Mouse (Mus musculus) gastrocnemius, postnatal 10 days (tissue): ENCODE data around the gene Tapt1. TPM values are rescaled to one million over a fixed set of nuclear protein-coding genes. Genes with fewer than 3 reads are reported as not detected.
A peak's percentile ranks its signal among the peaks of the same experiment; 100 is the strongest.
"Not testable (repeated sequence)": the region's sequence is repeated elsewhere in the genome, so short reads cannot be mapped to it uniquely, and the experiment has no call there.

Source experiments
- DNase-seq: peaks from one replicate; pipeline ENCODE4 v3.0.0; 2021; ENCODE audit warnings: mixed read lengths
- long read RNA-seq, 2 experiments: library from polyadenylated mRNA; stranded (forward); transcript quantifications; one replicate each; pipeline ENCODE4 v2.0.0; 2021
- total RNA-seq, 2 experiments: library from RNA; stranded (reverse); gene quantifications; 2 replicates each; pipeline ENCODE4 v1.2.3; 2021

Tapt1 gene
- total RNA-seq: 10 to 100 TPM; 31.7 to 33.1 TPM
- long read RNA-seq, experiment 1, transcript Tapt1-201 (14 exons, 3,513 nt): major isoform, 59 of 75 reads
- long read RNA-seq, experiment 1, partial matches to known transcripts: 0 of 75 reads
- long read RNA-seq, experiment 1, other reads (novel, unspliced or antisense): 12 of 75 reads
- long read RNA-seq, experiment 2, transcript Tapt1-201 (14 exons, 3,513 nt): major isoform, 44 of 53 reads
- long read RNA-seq, experiment 2, partial matches to known transcripts: 1 of 53 reads
- long read RNA-seq, experiment 2, other reads (novel, unspliced or antisense): 8 of 53 reads

DNA sequence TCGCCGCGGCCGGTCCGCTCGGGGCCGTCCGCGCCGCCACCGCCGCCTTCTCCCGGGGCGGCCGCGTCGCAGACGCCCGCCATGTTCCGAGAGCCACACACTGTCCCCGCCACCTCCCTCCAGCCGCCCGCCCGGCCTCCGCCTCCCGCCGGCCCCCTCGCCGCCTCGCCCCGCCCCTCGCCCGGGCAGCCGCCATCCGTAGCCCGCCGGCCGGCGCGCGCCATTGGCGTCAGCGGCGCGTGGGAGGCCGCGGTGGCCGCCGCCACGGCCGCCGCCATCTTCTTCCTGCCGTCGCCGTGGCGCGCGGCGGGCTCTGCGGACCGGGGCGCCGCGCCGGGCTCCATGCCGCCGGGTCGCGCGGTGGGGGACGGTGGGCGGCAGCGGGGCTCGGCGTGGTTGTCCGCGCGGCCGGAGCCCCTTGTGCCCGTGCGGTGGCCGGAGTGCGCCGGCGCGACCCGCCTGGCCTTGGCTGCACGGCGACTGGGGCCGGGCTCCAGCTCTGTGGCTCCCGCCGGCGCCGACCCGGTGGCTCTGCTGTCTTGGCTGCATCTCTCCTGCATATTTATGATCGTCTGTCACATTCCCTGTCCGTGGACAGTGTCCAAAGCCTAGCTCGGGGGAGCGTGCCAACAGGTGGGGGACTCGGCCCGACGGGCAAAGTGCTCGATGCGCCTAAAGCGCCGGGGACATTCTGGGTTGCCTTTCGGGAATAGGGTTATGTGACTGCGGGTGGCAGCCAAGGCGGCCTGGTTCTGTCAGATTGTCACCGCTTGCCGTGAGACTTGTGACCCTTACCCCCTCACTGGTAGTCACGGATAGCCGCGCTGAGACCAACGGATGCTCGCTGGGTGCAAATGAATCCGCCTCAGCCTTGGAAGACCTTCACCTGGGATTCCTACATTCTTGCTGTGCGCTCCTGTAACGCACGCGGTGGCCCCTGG is at the start of gene Tapt1:
Gene Tapt1, minus strand, starts transcription at position 106 of the 941 bp plus-strand sequence.
- DNase-seq: peak; percentile 93

GRCm38 (mm10) chr5:44271564-44271963 is 45.1 kb upstream of the Tapt1 start:
- DNase-seq: no peak

GRCm38 (mm10) chr5:44268524-44268923 is 42.1 kb upstream of the Tapt1 start:
- not testable (repeated sequence) for DNase-seq

- DNase-seq: no peak
These were observed 35.3 kb upstream of the Tapt1 start for GRCm38 (mm10) chr5:44261691-44262090.

GRCm38 (mm10) chr5:44261172-44261571 is 34.7 kb upstream of the Tapt1 start:
- DNase-seq: no peak

GRCm38 (mm10) chr5:44259678-44260077 is 33.3 kb upstream of the Tapt1 start:
- DNase-seq: no peak

DNA sequence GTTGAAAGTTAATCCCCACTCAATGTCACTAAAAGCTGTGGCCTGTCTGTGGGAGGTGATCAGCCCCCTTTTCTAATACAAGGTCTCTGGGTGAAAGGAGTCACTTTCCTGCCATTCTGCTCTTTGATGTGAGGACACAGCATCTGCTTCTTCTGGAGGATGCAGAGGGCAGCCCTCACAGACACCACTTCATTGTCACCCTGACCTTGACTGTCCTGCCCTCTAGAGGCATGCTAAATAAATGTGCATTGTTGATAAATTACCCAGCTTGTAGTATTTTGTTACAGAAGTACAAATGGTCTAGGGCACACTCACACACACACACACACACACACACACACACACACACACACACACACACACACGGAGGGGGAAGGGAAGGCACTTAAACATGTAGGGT is 31.7 kb upstream of the Tapt1 start:
- DNase-seq: no peak

DNA sequence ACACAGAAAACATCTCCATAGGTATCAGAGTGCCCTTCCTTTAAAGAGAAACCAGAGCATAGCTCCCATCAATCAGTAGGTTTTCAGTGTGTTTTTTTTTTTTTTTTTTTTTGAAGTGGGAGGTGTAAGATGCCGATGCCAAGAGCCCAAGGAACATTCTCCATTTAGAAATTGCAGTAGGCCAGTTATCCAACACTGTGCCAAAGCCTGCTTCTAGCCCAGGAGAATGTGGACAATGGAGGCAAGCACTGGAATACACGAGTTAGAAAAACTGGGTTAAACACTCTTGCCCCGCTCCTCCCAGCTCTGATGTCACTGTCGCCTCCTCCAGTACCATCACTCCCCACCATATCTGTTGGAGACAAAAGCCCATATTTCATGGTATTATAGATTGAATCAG is 31.0 kb upstream of the Tapt1 start:
- DNase-seq: no peak

DNA sequence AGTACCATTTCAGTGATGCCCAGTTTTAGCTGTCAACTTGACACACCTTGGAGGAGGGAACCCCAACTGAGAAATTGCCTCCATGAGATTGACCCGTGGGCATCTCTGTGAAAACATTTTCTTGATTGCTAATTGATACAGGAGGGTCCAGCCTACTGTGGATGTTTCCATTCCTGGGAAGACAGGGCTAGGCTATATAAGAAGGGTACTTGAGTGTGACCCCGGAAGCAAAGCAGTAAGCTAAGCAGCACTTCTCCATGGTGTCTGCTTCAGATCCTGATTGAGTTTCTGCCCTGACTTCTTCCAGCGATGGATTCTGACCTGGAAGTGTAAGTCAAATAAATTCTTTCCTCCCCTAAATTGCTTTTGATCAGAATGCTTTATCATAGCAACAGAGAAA is 30.1 kb upstream of the Tapt1 start:
- DNase-seq: no peak

- no peak for DNase-seq
These were observed 29.5 kb upstream of the Tapt1 start for GRCm38 (mm10) chr5:44255756-44256398.

GRCm38 (mm10) chr5:44253449-44253848 is 27.0 kb upstream of the Tapt1 start:
- no peak for DNase-seq

GRCm38 (mm10) chr5:44252395-44252794 is 26.0 kb upstream of the Tapt1 start:
- DNase-seq: no peak

GRCm38 (mm10) chr5:44250211-44250955 is 24.0 kb upstream of the Tapt1 start:
- no peak for DNase-seq

GRCm38 (mm10) chr5:44249363-44249762 is 22.9 kb upstream of the Tapt1 start:
- no peak for DNase-seq

DNA sequence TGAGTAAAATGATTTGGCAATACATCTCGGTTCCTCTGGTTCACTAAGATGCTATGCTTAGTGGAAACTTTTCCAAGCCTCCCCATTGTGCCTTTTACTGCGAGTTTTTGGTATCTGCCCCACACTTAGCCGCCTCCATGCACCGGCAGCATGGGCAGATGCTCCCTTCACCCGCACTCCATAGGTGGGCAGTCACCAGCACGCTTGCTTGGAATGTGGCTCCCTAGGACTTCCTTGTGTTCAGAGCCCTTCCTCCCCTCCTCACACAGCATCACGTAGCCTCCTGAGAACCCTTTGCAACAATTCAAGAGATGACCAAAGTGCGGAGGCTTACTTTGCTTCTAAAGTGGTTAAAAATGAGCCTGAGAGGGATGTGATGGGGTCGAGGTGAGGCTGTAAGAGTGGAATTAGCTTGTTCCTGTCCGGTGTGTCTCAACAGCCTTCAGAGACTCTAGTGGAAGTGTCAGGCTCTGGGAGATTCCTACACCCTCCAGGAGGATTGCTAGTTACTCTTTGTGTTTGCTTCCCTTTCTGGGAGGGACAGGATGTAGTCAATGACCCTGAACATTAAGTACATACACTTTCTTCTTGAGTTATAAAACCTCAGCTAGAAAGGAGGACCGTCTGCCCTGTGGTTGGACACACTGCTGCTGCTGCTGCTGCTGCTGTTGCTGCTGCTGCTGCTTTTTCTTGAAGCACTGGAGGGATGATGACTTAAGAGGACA is 20.2 kb upstream of the Tapt1 start:
- no peak for DNase-seq

DNA sequence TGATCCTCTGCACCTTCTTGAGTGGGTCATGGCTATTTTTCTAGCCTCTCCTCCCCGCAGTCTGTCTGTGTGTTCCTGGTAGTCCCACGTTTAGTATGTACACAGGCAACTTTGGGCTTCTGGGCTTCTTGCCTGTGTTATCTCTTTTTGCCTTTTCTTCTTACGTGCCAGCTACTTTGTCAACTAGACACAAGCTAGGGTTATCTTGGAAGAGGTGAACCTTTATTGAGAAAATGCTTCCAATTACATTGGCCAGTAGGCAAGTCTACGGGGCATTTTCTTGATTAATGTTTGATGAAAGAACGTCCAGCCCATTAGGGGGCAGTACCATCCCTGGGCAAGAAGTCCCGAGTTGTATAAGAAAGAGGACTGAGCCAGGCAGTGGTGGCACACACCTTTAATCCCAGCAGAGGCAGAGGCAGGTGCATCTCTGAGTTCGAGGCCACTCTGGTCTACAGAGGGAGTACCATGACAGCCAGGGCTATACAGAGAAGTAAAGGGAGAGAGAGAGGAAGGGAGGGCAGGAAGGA is 18.5 kb upstream of the Tapt1 start:
- DNase-seq: no peak

DNA sequence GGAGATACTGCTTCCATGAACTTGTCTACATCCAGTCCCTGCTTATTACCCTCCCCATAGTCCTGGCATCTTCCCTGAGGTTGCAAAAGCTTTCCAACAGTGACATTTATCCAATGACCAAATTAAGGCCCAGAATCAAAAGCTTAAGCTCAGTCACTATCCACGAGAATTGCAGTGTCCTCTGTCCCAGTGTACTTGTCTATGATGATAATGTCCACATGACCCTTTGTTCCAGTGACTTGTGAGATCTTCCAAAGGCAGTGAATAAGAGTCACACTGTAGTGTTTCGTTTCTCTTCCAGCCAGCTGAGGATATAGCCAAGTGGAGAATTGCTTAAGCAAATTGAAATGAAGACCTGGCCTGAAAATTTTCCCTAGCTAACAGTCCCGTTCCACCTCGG is 16.4 kb upstream of the Tapt1 start:
- no peak for DNase-seq

DNA sequence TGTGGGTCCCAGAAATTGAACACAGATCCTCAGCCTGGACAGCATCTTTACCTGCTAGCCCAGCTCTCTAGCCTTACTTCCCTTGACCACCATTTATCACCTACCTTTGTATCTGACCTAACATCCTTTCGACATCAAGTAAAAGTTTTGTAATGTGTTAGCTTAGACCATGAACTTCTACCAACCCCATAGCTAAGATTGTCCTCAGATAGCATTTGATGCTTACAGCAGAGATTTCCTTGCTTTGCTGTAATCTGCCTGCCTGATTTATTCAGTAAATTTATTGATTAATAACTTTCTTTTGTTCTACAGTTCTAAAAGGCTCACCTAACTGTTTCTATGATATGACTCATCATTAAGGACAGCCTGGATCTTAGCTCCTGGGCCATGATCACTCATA is 15.3 kb upstream of the Tapt1 start:
- no peak for DNase-seq

DNA sequence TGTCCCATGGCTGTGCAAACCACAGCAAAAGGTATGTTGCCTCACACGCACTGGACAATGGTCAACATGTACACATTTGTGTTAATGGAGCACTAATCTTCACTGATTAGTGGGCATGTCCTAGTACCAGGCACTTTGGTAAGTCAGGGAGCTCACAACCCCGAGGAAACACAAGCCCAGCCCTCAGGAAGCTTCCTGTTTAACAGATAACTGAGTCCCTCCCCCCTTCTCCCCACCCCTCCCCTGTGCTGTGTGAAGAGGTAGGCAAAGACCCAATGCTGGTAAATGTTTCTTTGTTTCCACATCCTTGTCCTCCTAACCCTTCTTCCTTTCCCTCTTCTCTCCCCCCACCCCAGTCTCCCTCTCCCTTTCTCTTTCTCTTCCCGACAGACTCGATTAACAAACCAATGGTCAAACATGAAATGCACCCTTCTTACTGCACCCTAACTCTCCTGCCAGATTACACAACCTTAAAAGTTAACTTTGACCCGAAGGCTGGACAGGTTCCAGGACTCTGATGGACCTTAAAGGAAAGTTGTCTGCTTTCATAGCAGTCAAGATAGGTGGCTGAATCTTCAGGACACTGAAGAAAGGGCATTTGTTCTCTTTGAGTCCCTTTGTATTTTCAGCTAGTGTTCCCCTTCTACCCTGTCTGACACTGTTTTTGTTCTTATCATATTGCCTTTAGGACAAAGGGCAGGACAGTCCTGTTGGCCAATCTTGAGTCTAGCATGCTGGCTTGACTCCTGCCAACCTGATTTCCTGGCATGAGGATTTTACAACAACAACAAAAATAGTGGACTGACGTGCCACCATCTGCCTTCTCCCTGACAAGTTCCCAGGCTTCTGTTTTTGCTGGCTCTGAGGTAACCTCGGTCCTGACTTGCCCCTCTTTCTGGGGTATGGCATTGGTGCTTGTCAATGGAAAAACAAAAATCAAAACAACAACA is 13.0 kb upstream of the Tapt1 start:
- DNase-seq: no peak

DNA sequence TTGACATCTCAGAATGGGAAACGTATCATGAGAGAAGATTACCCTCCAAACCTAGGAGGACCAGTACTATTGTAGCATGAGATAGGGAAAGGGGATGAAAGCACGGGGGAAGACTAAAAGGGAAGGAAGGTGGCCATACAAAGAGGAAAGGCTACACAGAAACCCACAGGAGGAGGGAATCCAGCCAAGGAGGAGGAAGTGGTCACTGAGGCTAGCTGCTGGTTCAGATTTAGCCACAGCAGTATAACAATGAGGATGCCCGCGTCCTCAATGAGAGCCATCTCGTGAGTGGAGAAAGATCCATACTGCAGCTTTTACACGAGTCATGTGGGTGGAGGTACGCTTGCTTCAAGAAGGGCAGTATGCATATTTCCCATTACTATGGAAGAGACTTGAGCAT is 11.8 kb upstream of the Tapt1 start:
- DNase-seq: no peak
